Mouse (Mus musculus): Measurements from ENCODE around the gene Olfr552. TPM values are rescaled to one million over a fixed set of nuclear protein-coding genes. Genes with fewer than 3 reads are reported as not detected.
"Not testable (repeated sequence)": the region's sequence is repeated elsewhere in the genome, so short reads cannot be mapped to it uniquely, and the experiment has no call there.

The Olfr552 gene
- polyA plus RNA-seq, 1 experiment = not detected

- Histone ChIP-seq H3K27me3 (ENCODE audit: control insufficient read depth, insufficient read depth, low read length) (no peaks in the 10 kb centered on the region; the same call in 1 of the 2 replicates), H3K4me3 (ENCODE audit: low read depth, low read length) (no peak overlapping the region), H3K4me1 (ENCODE audit: control insufficient read depth, insufficient read depth, insufficient read length, low read length) (no peaks in the 10 kb centered on the region), H3K27ac (ENCODE audit: insufficient read depth, low read depth, low read length) (no peak overlapping the region), H3K36me3 (ENCODE audit: control insufficient read depth, insufficient read depth, low read length) (no peaks in the 10 kb centered on the region)
- WGBS = 79% methylated on average over 3 of the region's 3 CpGs
- TF ChIP-seq POLR2A (IDR thresholded peaks at IDR 0.05; ENCODE audit: low read depth, low read length) (no peak), CTCF (IDR thresholded peaks at IDR 0.05; ENCODE audit: extremely low read depth, insufficient read length, insufficient replicate concordance, low read depth, low read length) (no peak)
Observed at GRCm38 (mm10) chr7:102573174-102573830, 24.3 kb upstream of the Olfr552 start.

GRCm38 (mm10) chr7:102575998-102576397 lies 21.6 kb upstream of the Olfr552 start:
- H3K4me3 ChIP-seq (ENCODE audit: low read depth, low read length) = no peak overlapping the region
- WGBS = 56% methylated on average over 6 of the region's 6 CpGs
- H3K27ac ChIP-seq (ENCODE audit: insufficient read depth, low read depth, low read length) = no peak overlapping the region
- no peaks in the 10 kb centered on the region for H3K36me3 ChIP-seq (ENCODE audit: control insufficient read depth, insufficient read depth, low read length)
- H3K4me1 ChIP-seq (ENCODE audit: control insufficient read depth, insufficient read depth, insufficient read length, low read length) = no peaks in the 10 kb centered on the region
- no peak for TF ChIP-seq POLR2A (IDR thresholded peaks at IDR 0.05; ENCODE audit: low read depth, low read length)
- TF ChIP-seq CTCF (IDR thresholded peaks at IDR 0.05; ENCODE audit: extremely low read depth, insufficient read length, insufficient replicate concordance, low read depth, low read length) = no peak
- H3K27me3 ChIP-seq (ENCODE audit: control insufficient read depth, insufficient read depth, low read length) = no peaks in the 10 kb centered on the region

GRCm38 (mm10) chr7:102591786-102592185 lies 5.8 kb upstream of the Olfr552 start, which contains the start of gene Olfr551:
Gene Olfr551 (minus strand): TSS chr7:102591886.
- H3K27ac ChIP-seq (ENCODE audit: insufficient read depth, low read depth, low read length) = no peak within 1 kb of the TSS
- H3K4me3 ChIP-seq (ENCODE audit: low read depth, low read length) = no peak within 1 kb of the TSS

GRCm38 (mm10) chr7:102618118-102618517 lies 20.5 kb downstream of the Olfr552 start, which contains the start of gene Olfr553:
Gene Olfr553 (minus strand): TSS chr7:102618218.
- no peak within 1 kb of the TSS for H3K4me3 ChIP-seq (ENCODE audit: low read depth, low read length)
- no peak within 1 kb of the TSS for H3K27ac ChIP-seq (ENCODE audit: insufficient read depth, low read depth, low read length)
- H3K27me3 ChIP-seq (ENCODE audit: control insufficient read depth, insufficient read depth, low read length) = no peaks in the 10 kb centered on the region
- no peaks in the 10 kb centered on the region for H3K4me1 ChIP-seq (ENCODE audit: control insufficient read depth, insufficient read depth, insufficient read length, low read length)
- TF ChIP-seq CTCF (IDR thresholded peaks at IDR 0.05; ENCODE audit: extremely low read depth, insufficient read length, insufficient replicate concordance, low read depth, low read length) (no peak), POLR2A (IDR thresholded peaks at IDR 0.05; ENCODE audit: low read depth, low read length) (no peak)
- no peaks in the 10 kb centered on the region for H3K36me3 ChIP-seq (ENCODE audit: control insufficient read depth, insufficient read depth, low read length)

More at GRCm38 (mm10) chr7:102591786-102592185, 5.8 kb upstream of the Olfr552 start, which contains the start of gene Olfr551:
- Histone ChIP-seq H3K4me1 (ENCODE audit: control insufficient read depth, insufficient read depth, insufficient read length, low read length) (no peaks in the 10 kb centered on the region), H3K27me3 (ENCODE audit: control insufficient read depth, insufficient read depth, low read length) (no peaks in the 10 kb centered on the region), H3K36me3 (ENCODE audit: control insufficient read depth, insufficient read depth, low read length) (no peaks in the 10 kb centered on the region)
- TF ChIP-seq POLR2A (IDR thresholded peaks at IDR 0.05; ENCODE audit: low read depth, low read length) (no peak), CTCF (IDR thresholded peaks at IDR 0.05; ENCODE audit: extremely low read depth, insufficient read length, insufficient replicate concordance, low read depth, low read length) (no peak)
- WGBS = 90% methylated on average over 3 of the region's 3 CpGs

GRCm38 (mm10) chr7:102619608-102620007 lies 22.0 kb downstream of the Olfr552 start:
- WGBS = 20% methylated on average over 5 of the region's 5 CpGs
- Histone ChIP-seq H3K36me3 (ENCODE audit: control insufficient read depth, insufficient read depth, low read length) (no peaks in the 10 kb centered on the region), H3K27me3 (ENCODE audit: control insufficient read depth, insufficient read depth, low read length) (no peaks in the 10 kb centered on the region), H3K4me1 (ENCODE audit: control insufficient read depth, insufficient read depth, insufficient read length, low read length) (no peaks in the 10 kb centered on the region), H3K4me3 (ENCODE audit: low read depth, low read length) (no peak overlapping the region), H3K27ac (ENCODE audit: insufficient read depth, low read depth, low read length) (no peak overlapping the region)
- TF ChIP-seq POLR2A (IDR thresholded peaks at IDR 0.05; ENCODE audit: low read depth, low read length) (no peak), CTCF (IDR thresholded peaks at IDR 0.05; ENCODE audit: extremely low read depth, insufficient read length, insufficient replicate concordance, low read depth, low read length) (no peak)

GRCm38 (mm10) chr7:102620368-102620767 lies 22.8 kb downstream of the Olfr552 start:
- WGBS = 87% methylated on average over 19 of the region's 19 CpGs
- not testable (repeated sequence) for H3K4me3 ChIP-seq (ENCODE audit: low read depth, low read length); H3K36me3 ChIP-seq (ENCODE audit: control insufficient read depth, insufficient read depth, low read length); H3K27ac ChIP-seq (ENCODE audit: insufficient read depth, low read depth, low read length); H3K27me3 ChIP-seq (ENCODE audit: control insufficient read depth, insufficient read depth, low read length); H3K4me1 ChIP-seq (ENCODE audit: control insufficient read depth, insufficient read depth, insufficient read length, low read length)

- H3K4me1 ChIP-seq (ENCODE audit: control insufficient read depth, insufficient read depth, insufficient read length, low read length) = no peaks in the 10 kb centered on the region
- H3K27me3 ChIP-seq (ENCODE audit: control insufficient read depth, insufficient read depth, low read length) = no peaks in the 10 kb centered on the region
- H3K27ac ChIP-seq (ENCODE audit: insufficient read depth, low read depth, low read length) = no peak overlapping the region
- H3K4me3 ChIP-seq (ENCODE audit: low read depth, low read length) = no peak overlapping the region
- H3K36me3 ChIP-seq (ENCODE audit: control insufficient read depth, insufficient read depth, low read length) = no peaks in the 10 kb centered on the region
- WGBS = 25% methylated on average over 3 of the region's 3 CpGs
- TF ChIP-seq CTCF (IDR thresholded peaks at IDR 0.05; ENCODE audit: extremely low read depth, insufficient read length, insufficient replicate concordance, low read depth, low read length) = peak; percentile 57; the same call in 1 of the 2 replicates
- no peak for TF ChIP-seq POLR2A (IDR thresholded peaks at IDR 0.05; ENCODE audit: low read depth, low read length)
Observed at GRCm38 (mm10) chr7:102636665-102637064, 39.1 kb downstream of the Olfr552 start.
